ENCODE assay signal across 14 mouse cellular contexts in genomic region chr5:114737090-114737887, GRCm38 (mm10). TPM values are rescaled to one million over a fixed set of nuclear protein-coding genes. Genes with fewer than 3 reads are reported as not detected.
A peak's percentile ranks its signal among the peaks of the same experiment; 100 is the strongest.
DNase-seq lines count a peak whose midpoint lies in the region; ATAC-seq lines count a peak whose summit lies in the region.
"Had no signal": no experiment of that assay in that cellular context is flagged by ENCODE, and none has a peak within 500 bp of the region (broad histone marks: within the 10 kb centered on the region; RNA-seq: fewer than 3 reads in every experiment).

No protein-coding gene starts in this region.

- peak; percentile 44 for DNase-seq in gastrocnemius, postnatal 10 days
- DNase-seq in gastrocnemius, adult 18-20 months (ENCODE audit: low spot score), result no peak
- peak; percentile 52 for DNase-seq in kidney, postnatal 10 days
- DNase-seq in lung, postnatal 4 days, result peak; percentile 81 to 90
- no peak for DNase-seq in spleen, postnatal 4 days (ENCODE audit: low spot score in 2 of 2)
- DNase-seq in forebrain, embryonic 10.5 days (ENCODE audit: extremely low spot score, low spot score), result no peak
- DNase-seq: gastrocnemius, postnatal 36 days; layer of hippocampus, postnatal 36 days had no signal

- H3K27ac ChIP-seq in liver, embryonic 16.5 days (ENCODE audit: low read length), result no peak overlapping the region
- no peak overlapping the region; the same call in 1 of the 2 replicates for H3K27ac ChIP-seq in liver, embryonic 12.5 days
- no peak overlapping the region for H3K27ac ChIP-seq in forebrain, embryonic 10.5 days
- H3K27ac ChIP-seq: hindbrain, embryonic 10.5 days; kidney, postnatal 0 days; stomach, postnatal 0 days had no signal

- H3K4me2 ChIP-seq in liver, embryonic 16.5 days (ENCODE audit: low read depth, low read length), result no peak overlapping the region
- no peak overlapping the region for H3K4me2 ChIP-seq in liver, embryonic 12.5 days

- peaks cover 48% of the 10 kb centered on the region for H3K36me3 ChIP-seq in liver, embryonic 16.5 days (ENCODE audit: control insufficient read depth, insufficient read depth)
- H3K36me3 ChIP-seq in liver, embryonic 12.5 days, result peaks cover 96% of the 10 kb centered on the region
- H3K36me3 ChIP-seq in forebrain, embryonic 10.5 days (replicated peaks), result peaks cover 93% of the 10 kb centered on the region

- no peaks in the 10 kb centered on the region for H3K4me1 ChIP-seq in liver, embryonic 16.5 days (ENCODE audit: control insufficient read depth, low read depth, low read length)
- H3K4me1 ChIP-seq in liver, embryonic 12.5 days, result peaks cover 9% of the 10 kb centered on the region; the same call in 1 of the 2 replicates
- peaks cover 3% of the 10 kb centered on the region; the same call in 1 of the 2 replicates for H3K4me1 ChIP-seq in forebrain, embryonic 10.5 days

- ATAC-seq in liver, embryonic 16.5 days (ENCODE audit: low read depth), result peak; percentile 25; the same call in 1 of the 2 replicates
- ATAC-seq in liver, embryonic 12.5 days, result no peak

- H3K9ac ChIP-seq in liver, embryonic 16.5 days (ENCODE audit: low read depth, low read length), result no peak overlapping the region
- no peak overlapping the region for H3K9ac ChIP-seq in liver, embryonic 12.5 days

- no peaks in the 10 kb centered on the region for H3K9me3 ChIP-seq in liver, embryonic 16.5 days (replicated peaks; ENCODE audit: control insufficient read depth, low read length)
- no peaks in the 10 kb centered on the region for H3K9me3 ChIP-seq in liver, embryonic 12.5 days (replicated peaks)
- no peaks in the 10 kb centered on the region for H3K9me3 ChIP-seq in forebrain, embryonic 10.5 days
- H3K9me3 ChIP-seq: hindbrain, embryonic 10.5 days; megakaryocyte, embryonic 14.5 days had no signal

- no peak overlapping the region for H3K4me3 ChIP-seq in liver, embryonic 16.5 days (ENCODE audit: low read depth, low read length)
- no peak overlapping the region for H3K4me3 ChIP-seq in liver, embryonic 12.5 days
- no peak overlapping the region for H3K4me3 ChIP-seq in forebrain, embryonic 10.5 days
- H3K4me3 ChIP-seq: hindbrain, embryonic 10.5 days; megakaryocyte, embryonic 14.5 days had no signal

- 80% methylated on average over 21 of the region's 21 CpGs for WGBS in liver, embryonic 16.5 days (ENCODE audit: insufficient replicate concordance)
- WGBS in liver, embryonic 12.5 days (ENCODE audit: insufficient replicate concordance), result 85% methylated on average over 21 of the region's 21 CpGs
- WGBS in forebrain, embryonic 10.5 days, result 91% methylated on average over 21 of the region's 21 CpGs

- H3K27me3 ChIP-seq in liver, embryonic 16.5 days (ENCODE audit: control insufficient read depth, insufficient read depth, low read depth, low read length), result no peaks in the 10 kb centered on the region
- H3K27me3 ChIP-seq in liver, embryonic 12.5 days (replicated peaks), result no peaks in the 10 kb centered on the region
- no peaks in the 10 kb centered on the region for H3K27me3 ChIP-seq in forebrain, embryonic 10.5 days (ENCODE audit: poor library complexity, severe bottlenecking)
- H3K27me3 ChIP-seq: megakaryocyte, embryonic 14.5 days had no signal

RNA-seq across cellular contexts. Expression of gene Tchp, which starts 29.7 kb away (rescaled TPM):
- 1 to 10 TPM; 3.5 to 4.6 TPM for total RNA-seq in gastrocnemius, postnatal 10 days (2021)
- total RNA-seq in gastrocnemius, adult 18-20 months (2021), result 1 to 10 TPM; 2.3 to 2.9 TPM
- polyA plus RNA-seq in liver, embryonic 16.5 days (2015; fragmentation: Nextera tagmentation; extraction: Ambion mirVana), result 2.5 and 2.9 TPM in 2 replicates
- polyA plus RNA-seq in liver, embryonic 12.5 days (2016; fragmentation: Nextera tagmentation; extraction: Ambion mirVana), result 6.2 and 7.5 TPM in 2 replicates
- polyA plus RNA-seq in forebrain, embryonic 10.5 days (2016; fragmentation: Nextera tagmentation; extraction: Ambion mirVana), result 20.9 and 22.6 TPM in 2 replicates

RNA-seq across cellular contexts. Expression of gene Ankrd13a, which starts 37.2 kb away (rescaled TPM):
- 10 to 100 TPM; 37.1 to 39.5 TPM for total RNA-seq in gastrocnemius, postnatal 10 days (2021)
- total RNA-seq in gastrocnemius, adult 18-20 months (2021), result 10 to 100 TPM; 16.1 to 17.3 TPM
- polyA plus RNA-seq in liver, embryonic 16.5 days (2015; fragmentation: Nextera tagmentation; extraction: Ambion mirVana), result 10.0 and 11.8 TPM in 2 replicates
- polyA plus RNA-seq in liver, embryonic 12.5 days (2016; fragmentation: Nextera tagmentation; extraction: Ambion mirVana), result 85.2 and 87.5 TPM in 2 replicates
- polyA plus RNA-seq in forebrain, embryonic 10.5 days (2016; fragmentation: Nextera tagmentation; extraction: Ambion mirVana), result 38.3 and 39.5 TPM in 2 replicates

RNA-seq across cellular contexts. Expression of gene Git2, which starts 38.0 kb away (rescaled TPM):
- total RNA-seq in gastrocnemius, postnatal 10 days (2021), result 10 to 100 TPM; 25.5 to 31.9 TPM
- total RNA-seq in gastrocnemius, adult 18-20 months (2021), result 10 to 100 TPM; 13.3 to 16.2 TPM
- polyA plus RNA-seq in liver, embryonic 16.5 days (2015; fragmentation: Nextera tagmentation; extraction: Ambion mirVana), result 15.4 and 16.1 TPM in 2 replicates
- 28.1 and 28.3 TPM in 2 replicates for polyA plus RNA-seq in liver, embryonic 12.5 days (2016; fragmentation: Nextera tagmentation; extraction: Ambion mirVana)
- polyA plus RNA-seq in forebrain, embryonic 10.5 days (2016; fragmentation: Nextera tagmentation; extraction: Ambion mirVana), result 33.1 and 34.2 TPM in 2 replicates

RNA-seq across cellular contexts. Expression of gene Gltp, which starts 46.5 kb away (rescaled TPM):
- 10 to 100 TPM; 15.1 to 17.6 TPM for total RNA-seq in gastrocnemius, postnatal 10 days (2021)
- total RNA-seq in gastrocnemius, adult 18-20 months (2021), result 1 to 10 TPM; 7.2 to 8.7 TPM
- polyA plus RNA-seq in liver, embryonic 16.5 days (2015; fragmentation: Nextera tagmentation; extraction: Ambion mirVana), result 28.6 and 30.3 TPM in 2 replicates
- polyA plus RNA-seq in liver, embryonic 12.5 days (2016; fragmentation: Nextera tagmentation; extraction: Ambion mirVana), result 41.9 and 44.0 TPM in 2 replicates
- 86.9 and 88.8 TPM in 2 replicates for polyA plus RNA-seq in forebrain, embryonic 10.5 days (2016; fragmentation: Nextera tagmentation; extraction: Ambion mirVana)

Comparison
In these comparisons a context has a peak if more than half of its experiments do, and no peak if none do; other contexts are left out.
1. DNase-seq: peak in gastrocnemius, postnatal 10 days (single experiment), kidney, postnatal 10 days (single experiment) and lung, postnatal 4 days (2 of 2); none in gastrocnemius, adult 18-20 months (single experiment), spleen, postnatal 4 days (0 of 2) and forebrain, embryonic 10.5 days (single experiment).